Comparison of ENCODE assay signal across 9 mouse cellular contexts in the genomic region with DNA sequence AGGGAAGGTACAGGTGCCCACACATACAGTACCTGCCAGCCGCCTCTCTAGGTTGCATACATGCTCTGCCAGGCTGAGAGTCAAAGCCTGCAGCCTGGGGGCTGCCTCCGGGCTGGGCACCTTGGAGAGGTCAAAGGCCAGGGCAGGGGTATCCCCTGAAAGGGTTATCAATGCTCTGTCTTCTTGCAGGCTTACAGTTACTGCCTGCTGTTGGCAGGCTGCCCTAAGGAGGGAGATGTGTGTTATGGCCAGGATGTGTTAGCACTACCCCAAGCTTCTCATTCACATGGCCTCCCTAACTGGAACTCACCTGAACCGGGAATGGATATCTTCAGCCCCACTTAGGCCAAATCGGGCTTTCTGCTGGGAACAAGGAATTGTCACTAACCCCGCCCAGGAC. TPM values are rescaled to one million over a fixed set of nuclear protein-coding genes. Genes with fewer than 3 reads are reported as not detected.
DNase-seq lines count a peak whose midpoint lies in the region; ATAC-seq and TF ChIP-seq lines count a peak whose summit lies in the region.
"Had no signal": no experiment of that assay in that cellular context is flagged by ENCODE, and none has a peak within 500 bp of the region (broad histone marks: within the 10 kb centered on the region; RNA-seq: fewer than 3 reads in every experiment).

No protein-coding gene starts in this region.

- H3K9me3 ChIP-seq in hindbrain, embryonic 11.5 days (ENCODE audit: control insufficient read depth, low read length) = no peaks in the 10 kb centered on the region
- no peaks in the 10 kb centered on the region for H3K9me3 ChIP-seq in liver, embryonic 11.5 days (ENCODE audit: control insufficient read depth, low read length)

- ATAC-seq in hindbrain, embryonic 11.5 days (ENCODE audit: low FRiP score) = peak; percentile 33; the same call in 1 of the 2 replicates
- 0 out of 2 replicates have a peak, but pooled peaks have one; percentile 8 for ATAC-seq in liver, embryonic 11.5 days (replicated peaks; ENCODE audit: low FRiP score)

- H3K9ac ChIP-seq in hindbrain, embryonic 11.5 days (ENCODE audit: low read depth, low read length) = peak overlapping the region; percentile 83
- peak overlapping the region; percentile 82 for H3K9ac ChIP-seq in liver, embryonic 11.5 days (ENCODE audit: low read depth, low read length)

- H3K27me3 ChIP-seq in thymus, adult 2 months (ENCODE audit: control insufficient read depth, insufficient read depth, low read length) = no peaks in the 10 kb centered on the region
- no peaks in the 10 kb centered on the region for H3K27me3 ChIP-seq in hindbrain, embryonic 11.5 days (ENCODE audit: control insufficient read depth, insufficient read depth, low read length)
- H3K27me3 ChIP-seq in liver, embryonic 11.5 days (replicated peaks; ENCODE audit: control insufficient read depth, insufficient read depth, low read length) = no peaks in the 10 kb centered on the region
- H3K27me3 ChIP-seq in small intestine, adult 2 months (ENCODE audit: control insufficient read depth, insufficient read depth, low read length) = no peaks in the 10 kb centered on the region
- H3K27me3 ChIP-seq: Patski had no signal

- peak overlapping the region; percentile 87 for H3K4me3 ChIP-seq in thymus, adult 2 months (ENCODE audit: control insufficient read depth, insufficient read depth, low read length)
- peak overlapping the region; percentile 66 for H3K4me3 ChIP-seq in hindbrain, embryonic 11.5 days (ENCODE audit: low read depth, low read length)
- peak overlapping the region; percentile 81 for H3K4me3 ChIP-seq in liver, embryonic 11.5 days (ENCODE audit: low read depth, low read length)
- H3K4me3 ChIP-seq in small intestine, adult 2 months (ENCODE audit: low read depth, low read length) = peak overlapping the region; percentile 79

- peak overlapping the region; percentile 52 for H3K4me2 ChIP-seq in hindbrain, embryonic 11.5 days (replicated peaks; ENCODE audit: low read depth, low read length)
- H3K4me2 ChIP-seq in liver, embryonic 11.5 days = peak overlapping the region; percentile 98

- peak; percentile 46 to 48 for DNase-seq in frontal cortex, postnatal 10 days (ENCODE audit: low spot score in 2 of 2)
- no peak for DNase-seq in frontal cortex, postnatal 36 days (ENCODE audit: low spot score in 2 of 2)
- no peak for DNase-seq in thymus, adult 2 months
- no peak for DNase-seq in thymus, postnatal 25 days
- no peak for DNase-seq in hindbrain, embryonic 11.5 days (ENCODE audit: low spot score)
- DNase-seq in liver, embryonic 11.5 days (ENCODE audit: low spot score) = no peak
- DNase-seq in adipocyte (ENCODE audit: low spot score) = no peak

- peak overlapping the region; percentile 88 for H3K27ac ChIP-seq in thymus, adult 2 months (ENCODE audit: control insufficient read depth, insufficient read depth, low read length)
- H3K27ac ChIP-seq in hindbrain, embryonic 11.5 days (ENCODE audit: low read depth, low read length) = peak overlapping the region; percentile 84
- H3K27ac ChIP-seq in liver, embryonic 11.5 days (ENCODE audit: low read depth, low read length) = peak overlapping the region; percentile 79
- H3K27ac ChIP-seq in small intestine, adult 2 months (ENCODE audit: insufficient read depth, low read depth, low read length) = peak overlapping the region; percentile 91

- no peak for TF ChIP-seq CTCF in thymus, adult 2 months (IDR thresholded peaks at IDR 0.05; ENCODE audit: borderline replicate concordance, control insufficient read depth, extremely low read depth, insufficient read depth, low read length, poor library complexity)
- TF ChIP-seq CTCF in small intestine, adult 2 months (IDR thresholded peaks at IDR 0.05; ENCODE audit: extremely low read depth, insufficient read length, insufficient replicate concordance, low read depth, low read length) = no peak

- TF ChIP-seq POLR2A in thymus, adult 2 months (IDR thresholded peaks at IDR 0.05; ENCODE audit: control insufficient read depth, extremely low read depth, insufficient read depth, low read length, poor library complexity) = no peak
- TF ChIP-seq POLR2A in small intestine, adult 2 months (IDR thresholded peaks at IDR 0.05; ENCODE audit: low read depth, low read length) = no peak

- H3K36me3 ChIP-seq in thymus, adult 2 months (ENCODE audit: control insufficient read depth, insufficient read depth, low read length) = peaks cover 3% of the 10 kb centered on the region; the same call in 1 of the 2 replicates
- no peaks in the 10 kb centered on the region for H3K36me3 ChIP-seq in hindbrain, embryonic 11.5 days (ENCODE audit: control insufficient read depth, insufficient read depth, low read length)
- H3K36me3 ChIP-seq in liver, embryonic 11.5 days (ENCODE audit: control insufficient read depth, insufficient read depth, low read length) = no peaks in the 10 kb centered on the region
- H3K36me3 ChIP-seq in small intestine, adult 2 months (ENCODE audit: control insufficient read depth, insufficient read depth, low read length) = 0 out of 2 replicates have a peak, but pooled peaks cover 2% of the 10 kb centered on the region

- 32% methylated on average over 5 of the region's 5 CpGs for WGBS in thymus, adult 2 months
- 29% methylated on average over 5 of the region's 5 CpGs for WGBS in hindbrain, embryonic 11.5 days
- WGBS in liver, embryonic 11.5 days = 45% methylated on average over 5 of the region's 5 CpGs
- WGBS in small intestine, adult 2 months = 14% methylated on average over 5 of the region's 5 CpGs

- H3K4me1 ChIP-seq in thymus, adult 2 months (replicated peaks; ENCODE audit: control insufficient read depth, insufficient read depth, low read length) = peaks cover 41% of the 10 kb centered on the region
- peaks cover 4% of the 10 kb centered on the region; the same call in 1 of the 2 replicates for H3K4me1 ChIP-seq in hindbrain, embryonic 11.5 days (replicated peaks; ENCODE audit: control insufficient read depth, insufficient read depth, low read length)
- peaks cover 11% of the 10 kb centered on the region for H3K4me1 ChIP-seq in liver, embryonic 11.5 days (replicated peaks; ENCODE audit: control insufficient read depth, insufficient read depth, low read length)
- H3K4me1 ChIP-seq in small intestine, adult 2 months (ENCODE audit: control insufficient read depth, insufficient read depth, insufficient read length, low read length) = peaks cover 26% of the 10 kb centered on the region

RNA-seq across cellular contexts. Expression of a gene that starts 0.8 kb away (rescaled TPM):
- 165 and 192 TPM in 2 replicates for polyA plus RNA-seq in thymus, adult 2 months (2012; rRNA removed)
- 27.6 and 28.0 TPM in 2 replicates for polyA plus RNA-seq in hindbrain, embryonic 11.5 days (2014; fragmentation: Nextera tagmentation; extraction: Ambion mirVana)
- 9.2 and 14.3 TPM in 2 replicates for polyA plus RNA-seq in liver, embryonic 11.5 days (2014; fragmentation: Nextera tagmentation; extraction: Ambion mirVana)
- polyA plus RNA-seq in small intestine, adult 2 months (2012; rRNA removed) = 48.6 and 62.7 TPM in 2 replicates

RNA-seq across cellular contexts. Expression of a gene that starts 3.5 kb away (rescaled TPM):
- polyA plus RNA-seq in thymus, adult 2 months (2012; rRNA removed) = 11.6 and 17.3 TPM in 2 replicates
- 0.57 TPM in 1 of 2 replicates, not detected in the other for polyA plus RNA-seq in hindbrain, embryonic 11.5 days (2014; fragmentation: Nextera tagmentation; extraction: Ambion mirVana)
- polyA plus RNA-seq in liver, embryonic 11.5 days (2014; fragmentation: Nextera tagmentation; extraction: Ambion mirVana) = 0.21 TPM in 1 of 2 replicates, not detected in the other
- 0.38 and 12.0 TPM in 2 replicates for polyA plus RNA-seq in small intestine, adult 2 months (2012; rRNA removed)

RNA-seq across cellular contexts. Expression of a gene that starts 9.7 kb away (rescaled TPM):
- polyA plus RNA-seq in thymus, adult 2 months (2012; rRNA removed) = 4.4 and 13.8 TPM in 2 replicates
- polyA plus RNA-seq in hindbrain, embryonic 11.5 days (2014; fragmentation: Nextera tagmentation; extraction: Ambion mirVana) = 0.39 and 0.64 TPM in 2 replicates
- not detected in 2 replicates for polyA plus RNA-seq in liver, embryonic 11.5 days (2014; fragmentation: Nextera tagmentation; extraction: Ambion mirVana)
- 0.28 and 0.39 TPM in 2 replicates for polyA plus RNA-seq in small intestine, adult 2 months (2012; rRNA removed)

RNA-seq across cellular contexts. Expression of a gene that starts 31.6 kb away (rescaled TPM):
- 86.6 and 100 TPM in 2 replicates for polyA plus RNA-seq in thymus, adult 2 months (2012; rRNA removed)
- 3.5 and 3.7 TPM in 2 replicates for polyA plus RNA-seq in hindbrain, embryonic 11.5 days (2014; fragmentation: Nextera tagmentation; extraction: Ambion mirVana)
- polyA plus RNA-seq in liver, embryonic 11.5 days (2014; fragmentation: Nextera tagmentation; extraction: Ambion mirVana) = 3.9 and 4.5 TPM in 2 replicates
- 15.0 and 18.5 TPM in 2 replicates for polyA plus RNA-seq in small intestine, adult 2 months (2012; rRNA removed)

RNA-seq across cellular contexts. Expression of a gene that starts 33.6 kb away (rescaled TPM):
- polyA plus RNA-seq in thymus, adult 2 months (2012; rRNA removed) = not detected in 2 replicates
- not detected in 2 replicates for polyA plus RNA-seq in hindbrain, embryonic 11.5 days (2014; fragmentation: Nextera tagmentation; extraction: Ambion mirVana)
- polyA plus RNA-seq in liver, embryonic 11.5 days (2014; fragmentation: Nextera tagmentation; extraction: Ambion mirVana) = not detected in 2 replicates
- not detected in 2 replicates for polyA plus RNA-seq in small intestine, adult 2 months (2012; rRNA removed)
- polyA plus RNA-seq: Patski had no signal

Comparison
In these comparisons a context has a peak if more than half of its experiments do, and no peak if none do; other contexts are left out.
1. DNase-seq: peak in frontal cortex, postnatal 10 days (2 of 2); none in frontal cortex, postnatal 36 days (0 of 2), thymus, adult 2 months (single experiment), thymus, postnatal 25 days (single experiment), hindbrain, embryonic 11.5 days (single experiment), liver, embryonic 11.5 days (single experiment) and adipocyte (single experiment).
2. Peak in every context shown above with its lines, with median percentiles within 50 percentile points of each other: H3K27ac ChIP-seq and H3K4me3 ChIP-seq.